Mouse (Mus musculus) liver, postnatal 0 days (tissue): Measurements from ENCODE around the gene Nr4a1.

Experiments
- CTCF ChIP-seq: sonication (generic); IDR thresholded peaks from 2 replicates; pipeline ENCODE4 v1.5.1; 2016; ENCODE audit warnings: antibody characterized with exemption, low read depth
- EP300 ChIP-seq: IDR thresholded peaks from 2 replicates; pipeline ENCODE4 v1.6.1; 2016; ENCODE audit warnings: antibody characterized with exemption, low read depth, mild to moderate bottlenecking

DNA sequence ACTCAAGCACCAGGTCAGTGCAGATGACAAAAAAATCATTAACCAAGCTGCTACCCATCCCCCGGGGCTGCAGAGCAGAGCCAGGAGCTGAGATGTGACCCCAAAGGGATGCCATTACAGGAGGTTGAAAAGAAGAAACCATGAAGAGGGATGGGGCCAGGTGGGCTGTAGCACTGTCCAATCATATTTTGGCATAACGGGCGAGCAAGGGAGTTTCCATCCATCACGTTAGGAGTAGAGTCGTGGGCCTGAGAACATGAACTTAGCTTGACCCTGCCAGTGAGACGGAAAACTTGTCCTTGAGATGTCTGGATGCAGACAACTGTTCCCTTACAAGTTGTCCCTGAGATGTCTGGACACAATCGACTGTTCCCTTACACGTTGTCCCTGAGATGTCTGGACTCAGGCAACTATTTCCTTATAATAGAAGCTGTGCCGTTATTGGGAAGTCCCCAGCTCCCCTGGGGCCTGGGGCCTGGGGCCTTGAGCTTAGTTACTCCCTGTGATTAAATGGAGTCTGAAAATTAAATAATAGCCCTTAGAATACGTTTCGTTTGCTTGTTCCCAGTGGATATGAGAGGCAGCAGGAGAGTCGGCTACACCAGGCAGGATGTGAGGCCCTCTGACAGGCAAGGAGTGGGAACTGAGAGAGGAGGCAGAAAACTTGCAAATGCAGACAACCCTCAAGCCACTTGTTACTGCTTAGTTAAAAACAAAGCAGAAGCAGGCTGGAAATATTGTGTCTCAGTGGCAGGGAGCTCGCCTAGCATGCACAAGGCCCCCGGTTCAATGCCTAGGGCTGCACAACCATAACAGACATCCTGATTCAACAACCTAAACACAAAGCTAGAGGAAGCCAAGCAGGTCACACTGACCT, 65.1 kb downstream of the Nr4a1 start:
- TF ChIP-seq CTCF (no peak), EP300 (no peak)
